Mouse (Mus musculus): ENCODE data around the gene Skida1. TPM values are rescaled to one million over a fixed set of nuclear protein-coding genes. Genes with fewer than 3 reads are reported as not detected.

Skida1 gene
- polyA plus RNA-seq, 1 experiment from 2014 or later: 8.1 TPM

- Histone ChIP-seq H3K36me3 (replicated peaks) (no peaks in the 10 kb centered on the region), H3K9ac (peak overlapping the region; percentile 93), H3K27me3 (replicated peaks) (no peaks in the 10 kb centered on the region), H3K4me2 (peak overlapping the region; percentile 54), H3K4me3 (peak overlapping the region; percentile 71), H3K27ac (peak overlapping the region; percentile 97), H3K4me1 (peaks cover 53% of the 10 kb centered on the region), H3K9me3 (no peaks in the 10 kb centered on the region)
- WGBS: under 1% methylated on average over 7 of the region's 7 CpGs
- no peak for ATAC-seq (replicated peaks)
Observed at GRCm38 (mm10) chr2:18045143-18045780, 3.6 kb downstream of the Skida1 start.

GRCm38 (mm10) chr2:18041199-18041885, 7.5 kb downstream of the Skida1 start:
- peak overlapping the region; percentile 63 for H3K4me2 ChIP-seq
- H3K9me3 ChIP-seq: no peaks in the 10 kb centered on the region
- H3K9ac ChIP-seq: peak overlapping the region; percentile 56
- peak; percentile 66 for ATAC-seq (replicated peaks)
- H3K27ac ChIP-seq: peak overlapping the region; percentile 83
- 4% methylated on average over 14 of the region's 14 CpGs for WGBS
- H3K4me1 ChIP-seq: peaks cover 60% of the 10 kb centered on the region
- H3K4me3 ChIP-seq: peak overlapping the region; percentile 31
- no peaks in the 10 kb centered on the region for H3K36me3 ChIP-seq (replicated peaks)
- no peaks in the 10 kb centered on the region for H3K27me3 ChIP-seq (replicated peaks)

- peak overlapping the region; percentile 31 for H3K4me3 ChIP-seq
- H3K4me2 ChIP-seq: peak overlapping the region; percentile 63
- H3K9me3 ChIP-seq: no peaks in the 10 kb centered on the region
- H3K9ac ChIP-seq: peak overlapping the region; percentile 56
- WGBS: 9% methylated on average over 27 of the region's 27 CpGs
- no peaks in the 10 kb centered on the region for H3K36me3 ChIP-seq (replicated peaks)
- peaks cover 60% of the 10 kb centered on the region for H3K4me1 ChIP-seq
- H3K27me3 ChIP-seq (replicated peaks): no peaks in the 10 kb centered on the region
- ATAC-seq (replicated peaks): peak; percentile 42
- H3K27ac ChIP-seq: peak overlapping the region; percentile 83
Observed at GRCm38 (mm10) chr2:18040347-18041160, 8.3 kb downstream of the Skida1 start.

GRCm38 (mm10) chr2:18039566-18040290, 9.1 kb downstream of the Skida1 start:
- Histone ChIP-seq H3K4me2 (peak overlapping the region; percentile 63), H3K27ac (peak overlapping the region; percentile 83), H3K36me3 (replicated peaks) (no peaks in the 10 kb centered on the region), H3K4me3 (peak overlapping the region; percentile 31), H3K27me3 (replicated peaks) (no peaks in the 10 kb centered on the region), H3K4me1 (peaks cover 56% of the 10 kb centered on the region), H3K9ac (peak overlapping the region; percentile 56), H3K9me3 (no peaks in the 10 kb centered on the region)
- 5% methylated on average over 46 of the region's 46 CpGs for WGBS
- peak; percentile 64 for ATAC-seq (replicated peaks)

- ATAC-seq (replicated peaks): peak; percentile 32; the same call in 1 of the 2 replicates
- peak overlapping the region; percentile 31; the same call in 1 of the 2 replicates for H3K4me3 ChIP-seq
- no peaks in the 10 kb centered on the region for H3K9me3 ChIP-seq
- peaks cover 53% of the 10 kb centered on the region for H3K4me1 ChIP-seq
- 22% methylated on average over 10 of the region's 10 CpGs for WGBS
- H3K27me3 ChIP-seq (replicated peaks): no peaks in the 10 kb centered on the region
- H3K9ac ChIP-seq: peak overlapping the region; percentile 56; the same call in 1 of the 2 replicates
- peak overlapping the region; percentile 83 for H3K27ac ChIP-seq
- no peaks in the 10 kb centered on the region for H3K36me3 ChIP-seq (replicated peaks)
- H3K4me2 ChIP-seq: peak overlapping the region; percentile 63
Observed at GRCm38 (mm10) chr2:18038895-18039371, 9.9 kb downstream of the Skida1 start.

- no peaks in the 10 kb centered on the region for H3K27me3 ChIP-seq (replicated peaks)
- H3K4me3 ChIP-seq: no peak overlapping the region
- no peaks in the 10 kb centered on the region for H3K9me3 ChIP-seq
- H3K9ac ChIP-seq: no peak overlapping the region
- ATAC-seq (replicated peaks): no peak
- WGBS: 47% methylated on average over 3 of the region's 3 CpGs
- no peak overlapping the region for H3K27ac ChIP-seq
- H3K4me2 ChIP-seq: peak overlapping the region; percentile 63; the same call in 1 of the 2 replicates
- H3K4me1 ChIP-seq: peaks cover 56% of the 10 kb centered on the region
- no peaks in the 10 kb centered on the region for H3K36me3 ChIP-seq (replicated peaks)
Observed at GRCm38 (mm10) chr2:18038141-18038752, 10.6 kb downstream of the Skida1 start.

- Histone ChIP-seq H3K4me1 (peaks cover 55% of the 10 kb centered on the region), H3K27me3 (replicated peaks) (no peaks in the 10 kb centered on the region), H3K36me3 (replicated peaks) (no peaks in the 10 kb centered on the region), H3K4me3 (no peak within 1 kb of the TSS), H3K4me2 (peak within 1 kb of the TSS; percentile 63; the same call in 1 of the 2 replicates), H3K27ac (no peak within 1 kb of the TSS), H3K9ac (no peak within 1 kb of the TSS), H3K9me3 (no peaks in the 10 kb centered on the region)
- no peak for ATAC-seq (replicated peaks)
- WGBS: 65% methylated on average over 2 of the region's 2 CpGs
Observed at GRCm38 (mm10) chr2:18037491-18037890, 11.4 kb downstream of the Skida1 start, which contains the start of gene A930004D18Rik. Gene A930004D18Rik (minus strand): TSS chr2:18037737.

- Histone ChIP-seq H3K4me3 (no peak overlapping the region), H3K9ac (no peak overlapping the region), H3K27me3 (replicated peaks) (no peaks in the 10 kb centered on the region), H3K4me1 (peaks cover 46% of the 10 kb centered on the region), H3K36me3 (replicated peaks) (no peaks in the 10 kb centered on the region), H3K27ac (no peak overlapping the region), H3K4me2 (no peak overlapping the region), H3K9me3 (no peaks in the 10 kb centered on the region)
- WGBS: 39% methylated on average over 10 of the region's 10 CpGs
- no peak for ATAC-seq (replicated peaks)
Observed at GRCm38 (mm10) chr2:18034371-18035250, 14.2 kb downstream of the Skida1 start.

- peak overlapping the region; percentile 1; the same call in 1 of the 2 replicates for H3K4me2 ChIP-seq
- no peaks in the 10 kb centered on the region for H3K9me3 ChIP-seq
- no peak overlapping the region for H3K9ac ChIP-seq
- no peaks in the 10 kb centered on the region for H3K36me3 ChIP-seq (replicated peaks)
- no peaks in the 10 kb centered on the region for H3K27me3 ChIP-seq (replicated peaks)
- peak; percentile 46; the same call in 1 of the 2 replicates for ATAC-seq (replicated peaks)
- no peak overlapping the region for H3K4me3 ChIP-seq
- WGBS: 30% methylated on average over 10 of the region's 10 CpGs
- H3K27ac ChIP-seq: 0 out of 2 replicates have a peak overlapping the region, but pooled peaks have one; percentile 28
- H3K4me1 ChIP-seq: peaks cover 40% of the 10 kb centered on the region
Observed at GRCm38 (mm10) chr2:18033166-18034108, 15.4 kb downstream of the Skida1 start.

- WGBS: 37% methylated on average over 5 of the region's 5 CpGs
- ATAC-seq (replicated peaks): no peak
- Histone ChIP-seq H3K4me2 (no peak overlapping the region), H3K9ac (no peak overlapping the region), H3K36me3 (replicated peaks) (no peaks in the 10 kb centered on the region), H3K4me1 (peaks cover 40% of the 10 kb centered on the region), H3K27me3 (replicated peaks) (no peaks in the 10 kb centered on the region), H3K9me3 (no peaks in the 10 kb centered on the region), H3K27ac (no peak overlapping the region), H3K4me3 (no peak overlapping the region)
Observed at GRCm38 (mm10) chr2:18032538-18032895, 16.3 kb downstream of the Skida1 start.

All from midbrain, embryonic 15.5 days (tissue).